Mouse (Mus musculus): ENCODE data around the gene Prpf40b.
A peak's percentile ranks its signal among the peaks of the same experiment; 100 is the strongest.

DNA sequence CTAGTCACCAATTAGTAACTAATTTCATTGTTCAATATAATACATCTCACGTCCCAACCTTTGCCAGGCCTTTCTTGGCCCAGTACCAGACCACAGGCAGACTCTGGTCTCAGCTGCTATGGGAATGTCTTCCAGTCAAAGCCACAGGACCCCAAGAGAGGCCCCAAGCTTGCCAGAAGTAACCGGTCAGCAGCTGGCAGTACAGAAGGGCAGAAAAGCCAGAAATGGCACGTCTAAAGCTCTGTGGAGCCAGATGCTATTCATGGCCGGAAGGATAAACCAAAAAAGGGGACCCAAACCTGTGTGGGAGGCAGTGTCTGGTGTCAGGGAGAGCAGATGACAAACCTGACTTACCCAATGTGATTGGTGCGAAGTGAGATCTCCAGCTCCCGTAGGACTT lies 39.6 kb downstream of the Prpf40b start:
- TF ChIP-seq CTCF (IDR thresholded peaks at IDR 0.05; ENCODE audit: control insufficient read depth, insufficient read depth, insufficient read length) (no peak), MYOD1 (IDR thresholded peaks at IDR 0.05; ENCODE audit: control insufficient read depth, insufficient read length, low read depth) (peak; percentile 84), MAX (IDR thresholded peaks at IDR 0.05) (no peak), MYOG (IDR thresholded peaks at IDR 0.05; ENCODE audit: control insufficient read depth, extremely low read depth, insufficient read length) (no peak)

Measured in C2C12 (cell line).